Comparison of ENCODE assay signal across 8 mouse cellular contexts in genomic region chr17:35090166-35090932, GRCm38 (mm10). TPM values are rescaled to one million over a fixed set of nuclear protein-coding genes. Genes with fewer than 3 reads are reported as not detected.
DNase-seq lines count a peak whose midpoint lies in the region; ATAC-seq lines count a peak whose summit lies in the region.

No protein-coding gene starts in this region.

- H3K4me1 ChIP-seq in lung, embryonic 16.5 days (replicated peaks; ENCODE audit: control insufficient read depth, insufficient read depth, low read length), result peaks cover 8% of the 10 kb centered on the region
- H3K4me1 ChIP-seq in heart, embryonic 11.5 days (ENCODE audit: control insufficient read depth, insufficient read depth, low read length), result peaks cover 12% of the 10 kb centered on the region
- H3K4me1 ChIP-seq in liver, embryonic 13.5 days (replicated peaks), result peaks cover 43% of the 10 kb centered on the region

- no peak for DNase-seq in lung, postnatal 25 days (ENCODE audit: low spot score)
- DNase-seq in cerebellum, postnatal 10 days, result peak; percentile 89 to 91
- peak; percentile 67 for DNase-seq in liver, embryonic 13.5 days
- peak; percentile 59 to 74 for DNase-seq in spleen, postnatal 4 days (ENCODE audit: low spot score in 2 of 2)
- DNase-seq in layer of hippocampus, postnatal 10 days (ENCODE audit: low spot score in 2 of 2), result no peak
- DNase-seq in left cerebral cortex, adult 9 months (ENCODE audit: low spot score in 2 of 2), result no peak

- peaks cover 23% of the 10 kb centered on the region for H3K36me3 ChIP-seq in lung, embryonic 16.5 days (ENCODE audit: control insufficient read depth, insufficient read depth, low read length)
- peaks cover 18% of the 10 kb centered on the region for H3K36me3 ChIP-seq in heart, embryonic 11.5 days (ENCODE audit: control insufficient read depth, insufficient read depth, low read length)
- H3K36me3 ChIP-seq in liver, embryonic 13.5 days, result peaks cover 47% of the 10 kb centered on the region

- no peaks in the 10 kb centered on the region for H3K27me3 ChIP-seq in lung, embryonic 16.5 days (ENCODE audit: control insufficient read depth, insufficient read depth, low read depth, low read length)
- H3K27me3 ChIP-seq in heart, embryonic 11.5 days (ENCODE audit: control insufficient read depth, insufficient read depth, low read length), result no peaks in the 10 kb centered on the region
- H3K27me3 ChIP-seq in liver, embryonic 13.5 days, result 0 out of 2 replicates have a peak, but pooled peaks cover 4% of the 10 kb centered on the region

- peak overlapping the region; percentile 97 for H3K27ac ChIP-seq in lung, embryonic 16.5 days (ENCODE audit: low read length)
- no peak overlapping the region for H3K27ac ChIP-seq in heart, embryonic 11.5 days (ENCODE audit: low read depth, low read length)
- peak overlapping the region; percentile 91 for H3K27ac ChIP-seq in liver, embryonic 13.5 days

- 62% methylated on average over 8 of the region's 8 CpGs for WGBS in lung, embryonic 16.5 days
- WGBS in heart, embryonic 11.5 days (ENCODE audit: insufficient replicate concordance), result 68% methylated on average over 8 of the region's 8 CpGs
- 57% methylated on average over 8 of the region's 8 CpGs for WGBS in liver, embryonic 13.5 days (ENCODE audit: insufficient replicate concordance)

- H3K9me3 ChIP-seq in lung, embryonic 16.5 days (ENCODE audit: control insufficient read depth, low read length), result no peaks in the 10 kb centered on the region
- no peaks in the 10 kb centered on the region for H3K9me3 ChIP-seq in heart, embryonic 11.5 days (replicated peaks; ENCODE audit: control insufficient read depth, low read length)
- H3K9me3 ChIP-seq in liver, embryonic 13.5 days (replicated peaks), result no peaks in the 10 kb centered on the region

- H3K9ac ChIP-seq in lung, embryonic 16.5 days (ENCODE audit: low read length), result peak overlapping the region; percentile 96
- peak overlapping the region; percentile 97 for H3K9ac ChIP-seq in heart, embryonic 11.5 days (ENCODE audit: low read depth, low read length)
- peak overlapping the region; percentile 87 for H3K9ac ChIP-seq in liver, embryonic 13.5 days

- peak overlapping the region; percentile 55 for H3K4me2 ChIP-seq in lung, embryonic 16.5 days (ENCODE audit: low read depth, low read length)
- peak overlapping the region; percentile 84 for H3K4me2 ChIP-seq in heart, embryonic 11.5 days
- peak overlapping the region; percentile 79 for H3K4me2 ChIP-seq in liver, embryonic 13.5 days

- H3K4me3 ChIP-seq in lung, embryonic 16.5 days (ENCODE audit: low read length), result peak overlapping the region; percentile 74
- H3K4me3 ChIP-seq in heart, embryonic 11.5 days (ENCODE audit: low read depth, low read length), result peak overlapping the region; percentile 69
- peak overlapping the region; percentile 74 for H3K4me3 ChIP-seq in liver, embryonic 13.5 days (replicated peaks)

- no peak for ATAC-seq in lung, embryonic 16.5 days (ENCODE audit: low read depth)
- ATAC-seq in heart, embryonic 11.5 days (replicated peaks; ENCODE audit: insufficient number of reproducible peaks, low FRiP score, low TSS enrichment), result no peak
- peak; percentile 59 for ATAC-seq in liver, embryonic 13.5 days (ENCODE audit: low read depth)

RNA-seq across cellular contexts. Expression of gene Abhd16a, which starts 1.3 kb away (rescaled TPM):
- 98.3 and 100 TPM in 2 replicates for polyA plus RNA-seq in lung, embryonic 16.5 days (2015; fragmentation: Nextera tagmentation; extraction: Ambion mirVana)
- 47.4 and 51.2 TPM in 2 replicates for polyA plus RNA-seq in heart, embryonic 11.5 days (2014; fragmentation: Nextera tagmentation; extraction: Ambion mirVana)
- 51.0 and 54.9 TPM in 2 replicates for polyA plus RNA-seq in liver, embryonic 13.5 days (2015; fragmentation: Nextera tagmentation; extraction: Ambion mirVana)
- total RNA-seq in layer of hippocampus, postnatal 10 days (2021), result 10 to 100 TPM; 77.4 to 79.9 TPM

RNA-seq across cellular contexts. Expression of gene Ly6g6f, which starts 4.9 kb away (rescaled TPM):
- polyA plus RNA-seq in lung, embryonic 16.5 days (2015; fragmentation: Nextera tagmentation; extraction: Ambion mirVana), result 0.31 and 0.79 TPM in 2 replicates
- polyA plus RNA-seq in heart, embryonic 11.5 days (2014; fragmentation: Nextera tagmentation; extraction: Ambion mirVana), result 1.8 TPM in 2 replicates
- 7.2 and 7.3 TPM in 2 replicates for polyA plus RNA-seq in liver, embryonic 13.5 days (2015; fragmentation: Nextera tagmentation; extraction: Ambion mirVana)
- not detected for total RNA-seq in layer of hippocampus, postnatal 10 days (2021)

RNA-seq across cellular contexts. Expression of gene Ly6g6d, which starts 12.5 kb away (rescaled TPM):
- 7.0 and 9.0 TPM in 2 replicates for polyA plus RNA-seq in lung, embryonic 16.5 days (2015; fragmentation: Nextera tagmentation; extraction: Ambion mirVana)
- polyA plus RNA-seq in heart, embryonic 11.5 days (2014; fragmentation: Nextera tagmentation; extraction: Ambion mirVana), result 2.0 and 2.2 TPM in 2 replicates
- 0.35 and 0.47 TPM in 2 replicates for polyA plus RNA-seq in liver, embryonic 13.5 days (2015; fragmentation: Nextera tagmentation; extraction: Ambion mirVana)
- total RNA-seq in layer of hippocampus, postnatal 10 days (2021), result 1 to 10 TPM in 1 of 2 experiments, under 1 TPM in 1; 0.78 to 1.6 TPM

RNA-seq across cellular contexts. Expression of gene Ly6g6e, which starts 13.6 kb away (rescaled TPM):
- polyA plus RNA-seq in lung, embryonic 16.5 days (2015; fragmentation: Nextera tagmentation; extraction: Ambion mirVana), result 1.8 and 2.3 TPM in 2 replicates
- polyA plus RNA-seq in heart, embryonic 11.5 days (2014; fragmentation: Nextera tagmentation; extraction: Ambion mirVana), result 0.42 TPM in 1 of 2 replicates, not detected in the other
- polyA plus RNA-seq in liver, embryonic 13.5 days (2015; fragmentation: Nextera tagmentation; extraction: Ambion mirVana), result 0.13 and 0.23 TPM in 2 replicates
- 1 to 10 TPM; 2.8 to 3.5 TPM for total RNA-seq in layer of hippocampus, postnatal 10 days (2021)

RNA-seq across cellular contexts. Expression of gene Ly6g5c, which starts 17.7 kb away (rescaled TPM):
- polyA plus RNA-seq in lung, embryonic 16.5 days (2015; fragmentation: Nextera tagmentation; extraction: Ambion mirVana), result not detected in 2 replicates
- not detected in 2 replicates for polyA plus RNA-seq in heart, embryonic 11.5 days (2014; fragmentation: Nextera tagmentation; extraction: Ambion mirVana)
- not detected in 2 replicates for polyA plus RNA-seq in liver, embryonic 13.5 days (2015; fragmentation: Nextera tagmentation; extraction: Ambion mirVana)
- total RNA-seq in layer of hippocampus, postnatal 10 days (2021), result not detected

Comparison
In these comparisons a context has a peak if more than half of its experiments do, and no peak if none do; other contexts are left out.
1. DNase-seq: peak in cerebellum, postnatal 10 days (2 of 2), liver, embryonic 13.5 days (single experiment) and spleen, postnatal 4 days (2 of 2); none in lung, postnatal 25 days (single experiment), layer of hippocampus, postnatal 10 days (0 of 2) and left cerebral cortex, adult 9 months (0 of 2).
2. Peak in every context shown above with its lines, with median percentiles within 50 percentile points of each other: H3K4me2 ChIP-seq, H3K4me3 ChIP-seq and H3K9ac ChIP-seq.